In genomic region chr16:4624074-4624473, GRCm38 (mm10) we compare ENCODE assay signal across 8 mouse cellular contexts. TPM values are rescaled to one million over a fixed set of nuclear protein-coding genes. Genes with fewer than 3 reads are reported as not detected.
A peak's percentile ranks its signal among the peaks of the same experiment; 100 is the strongest.
DNase-seq lines count a peak whose midpoint lies in the region; ATAC-seq and TF ChIP-seq lines count a peak whose summit lies in the region.

No protein-coding gene starts in this region.

- intact Hi-C loops in gastrocnemius, adult 2 months (cut with DNase I): no loop called here

- peak overlapping the region; percentile 96 for H3K27ac ChIP-seq in gastrocnemius, adult 2 months
- no peak overlapping the region for H3K27ac ChIP-seq in ES-Bruce4 (ENCODE audit: insufficient read depth, low read length)
- H3K27ac ChIP-seq in forebrain, embryonic 14.5 days (ENCODE audit: low read depth, low read length): peak overlapping the region; percentile 60; the same call in 1 of the 2 replicates
- H3K27ac ChIP-seq in liver, embryonic 16.5 days (ENCODE audit: low read length): peak overlapping the region; percentile 85

- peak overlapping the region; percentile 83 for H3K4me2 ChIP-seq in forebrain, embryonic 14.5 days (ENCODE audit: low read length)
- peak overlapping the region; percentile 74 for H3K4me2 ChIP-seq in liver, embryonic 16.5 days (ENCODE audit: low read depth, low read length)

- no peaks in the 10 kb centered on the region for H3K27me3 ChIP-seq in ES-Bruce4 (ENCODE audit: control insufficient read depth, insufficient read depth, low read length, poor library complexity, severe bottlenecking)
- H3K27me3 ChIP-seq in forebrain, embryonic 14.5 days (replicated peaks; ENCODE audit: control insufficient read depth, insufficient read depth, low read length): no peaks in the 10 kb centered on the region
- H3K27me3 ChIP-seq in liver, embryonic 16.5 days (ENCODE audit: control insufficient read depth, insufficient read depth, low read depth, low read length): no peaks in the 10 kb centered on the region

- H3K9ac ChIP-seq in ES-Bruce4 (ENCODE audit: low read depth, poor library complexity, severe bottlenecking): peak overlapping the region; percentile 77
- H3K9ac ChIP-seq in forebrain, embryonic 14.5 days (ENCODE audit: low read length): peak overlapping the region; percentile 87
- peak overlapping the region; percentile 87 for H3K9ac ChIP-seq in liver, embryonic 16.5 days (ENCODE audit: low read depth, low read length)

- no peak for TF ChIP-seq POLR2A in ES-Bruce4 (IDR thresholded peaks at IDR 0.05; ENCODE audit: insufficient read depth, low read length)

- no peak for TF ChIP-seq CTCF in gastrocnemius, adult 2 months (IDR thresholded peaks at IDR 0.05)
- no peak for TF ChIP-seq CTCF in ES-Bruce4 (IDR thresholded peaks at IDR 0.05; ENCODE audit: low read depth, low read length)

- H3K4me1 ChIP-seq in ES-Bruce4 (ENCODE audit: control insufficient read depth, insufficient read depth, low read length): no peaks in the 10 kb centered on the region
- peaks cover 12% of the 10 kb centered on the region; the same call in 1 of the 2 replicates for H3K4me1 ChIP-seq in forebrain, embryonic 14.5 days (ENCODE audit: control insufficient read depth, insufficient read depth, low read length)
- peaks cover 20% of the 10 kb centered on the region for H3K4me1 ChIP-seq in liver, embryonic 16.5 days (ENCODE audit: control insufficient read depth, low read depth, low read length)

- WGBS in forebrain, embryonic 14.5 days: 17% methylated on average over 9 of the region's 9 CpGs
- WGBS in liver, embryonic 16.5 days (ENCODE audit: insufficient replicate concordance): 14% methylated on average over 9 of the region's 9 CpGs

- no peak for TF ChIP-seq EP300 in ES-Bruce4 (IDR thresholded peaks at IDR 0.05; ENCODE audit: insufficient read depth, low read depth, low read length)

- peak overlapping the region; percentile 97 for H3K4me3 ChIP-seq in gastrocnemius, adult 2 months
- peak overlapping the region; percentile 71 for H3K4me3 ChIP-seq in ES-Bruce4 (ENCODE audit: low read depth, low read length)
- peak overlapping the region; percentile 66 for H3K4me3 ChIP-seq in forebrain, embryonic 14.5 days (ENCODE audit: low read depth, low read length)
- H3K4me3 ChIP-seq in liver, embryonic 16.5 days (ENCODE audit: low read depth, low read length): peak overlapping the region; percentile 81

- peak; percentile 16 for DNase-seq in gastrocnemius, adult 2 months
- no peak for DNase-seq in gastrocnemius, adult 18-20 months (ENCODE audit: low spot score)
- peak; percentile 18 for DNase-seq in forebrain, embryonic 14.5 days (ENCODE audit: low spot score)
- DNase-seq in cerebellum, adult 18-20 months: no peak
- no peak for DNase-seq in layer of hippocampus, adult 9-10 months (ENCODE audit: low spot score)

- H3K9me3 ChIP-seq in ES-Bruce4 (replicated peaks; ENCODE audit: control insufficient read depth, insufficient read depth, low read length, poor library complexity, severe bottlenecking): no peaks in the 10 kb centered on the region
- no peaks in the 10 kb centered on the region for H3K9me3 ChIP-seq in forebrain, embryonic 14.5 days (replicated peaks; ENCODE audit: control insufficient read depth, low read length)
- H3K9me3 ChIP-seq in liver, embryonic 16.5 days (replicated peaks; ENCODE audit: control insufficient read depth, low read length): no peaks in the 10 kb centered on the region

- peak; percentile 21; the same call in 1 of the 2 replicates for ATAC-seq in forebrain, embryonic 14.5 days
- ATAC-seq in liver, embryonic 16.5 days (ENCODE audit: low read depth): peak; percentile 50
- no peak for ATAC-seq in frontal cortex, adult (ENCODE audit: low TSS enrichment)

- H3K36me3 ChIP-seq in ES-Bruce4 (ENCODE audit: control insufficient read depth, insufficient read depth, low read length, poor library complexity, severe bottlenecking): no peaks in the 10 kb centered on the region
- H3K36me3 ChIP-seq in forebrain, embryonic 14.5 days (ENCODE audit: control insufficient read depth, insufficient read depth, low read length): peaks cover 10% of the 10 kb centered on the region
- H3K36me3 ChIP-seq in liver, embryonic 16.5 days (ENCODE audit: control insufficient read depth, insufficient read depth): no peaks in the 10 kb centered on the region

RNA-seq across cellular contexts. Expression of gene Pam16, which starts 0.7 kb away (rescaled TPM):
- total RNA-seq in gastrocnemius, adult 2 months (2021): 100 to 1,000 TPM in 1 of 2 experiments, 10 to 100 TPM in 1; 97.4 to 112 TPM
- 100 to 1,000 TPM; 108 to 113 TPM for total RNA-seq in gastrocnemius, adult 18-20 months (2021)
- polyA plus RNA-seq in ES-Bruce4 (2011; ENCODE audit: insufficient read depth, insufficient read length, low read depth, missing spikeins): 34.8 and 39.5 TPM in 2 replicates
- polyA plus RNA-seq in forebrain, embryonic 14.5 days (2014; fragmentation: Nextera tagmentation; extraction: Ambion mirVana): 160 and 192 TPM in 2 replicates
- polyA plus RNA-seq in liver, embryonic 16.5 days (2015; fragmentation: Nextera tagmentation; extraction: Ambion mirVana): 50.8 and 54.5 TPM in 2 replicates

RNA-seq across cellular contexts. Expression of gene Vasn, which starts 15.7 kb away (rescaled TPM):
- total RNA-seq in gastrocnemius, adult 2 months (2021): 1 to 10 TPM; 4.8 to 6.0 TPM
- total RNA-seq in gastrocnemius, adult 18-20 months (2021): 1 to 10 TPM; 4.1 to 5.0 TPM
- polyA plus RNA-seq in ES-Bruce4 (2011; ENCODE audit: insufficient read depth, insufficient read length, low read depth, missing spikeins): 6.2 and 7.9 TPM in 2 replicates
- 2.1 and 2.8 TPM in 2 replicates for polyA plus RNA-seq in forebrain, embryonic 14.5 days (2014; fragmentation: Nextera tagmentation; extraction: Ambion mirVana)
- 2.0 and 3.0 TPM in 2 replicates for polyA plus RNA-seq in liver, embryonic 16.5 days (2015; fragmentation: Nextera tagmentation; extraction: Ambion mirVana)

RNA-seq across cellular contexts. Expression of gene Dnaja3, which starts 15.7 kb away (rescaled TPM):
- total RNA-seq in gastrocnemius, adult 2 months (2021): 100 to 1,000 TPM in 1 of 2 experiments, 10 to 100 TPM in 1; 86.4 to 110 TPM
- total RNA-seq in gastrocnemius, adult 18-20 months (2021): 100 to 1,000 TPM in 1 of 2 experiments, 10 to 100 TPM in 1; 91.1 to 101 TPM
- 55.8 and 55.9 TPM in 2 replicates for polyA plus RNA-seq in ES-Bruce4 (2011; ENCODE audit: insufficient read depth, insufficient read length, low read depth, missing spikeins)
- 39.7 and 47.4 TPM in 2 replicates for polyA plus RNA-seq in forebrain, embryonic 14.5 days (2014; fragmentation: Nextera tagmentation; extraction: Ambion mirVana)
- 46.5 and 47.3 TPM in 2 replicates for polyA plus RNA-seq in liver, embryonic 16.5 days (2015; fragmentation: Nextera tagmentation; extraction: Ambion mirVana)

RNA-seq across cellular contexts. Expression of gene Glis2, which starts 29.6 kb away (rescaled TPM):
- total RNA-seq in gastrocnemius, adult 2 months (2021): 1 to 10 TPM; 5.2 to 6.9 TPM
- 1 to 10 TPM; 4.0 to 7.3 TPM for total RNA-seq in gastrocnemius, adult 18-20 months (2021)
- polyA plus RNA-seq in ES-Bruce4 (2011; ENCODE audit: insufficient read depth, insufficient read length, low read depth, missing spikeins): 31.2 and 34.8 TPM in 2 replicates
- 9.0 and 10.0 TPM in 2 replicates for polyA plus RNA-seq in forebrain, embryonic 14.5 days (2014; fragmentation: Nextera tagmentation; extraction: Ambion mirVana)
- polyA plus RNA-seq in liver, embryonic 16.5 days (2015; fragmentation: Nextera tagmentation; extraction: Ambion mirVana): 2.1 and 2.5 TPM in 2 replicates

RNA-seq across cellular contexts. Expression of gene Coro7, which starts 55.5 kb away (rescaled TPM):
- total RNA-seq in gastrocnemius, adult 2 months (2021): 10 to 100 TPM; 12.1 to 13.6 TPM
- 10 to 100 TPM; 13.9 to 14.4 TPM for total RNA-seq in gastrocnemius, adult 18-20 months (2021)
- polyA plus RNA-seq in ES-Bruce4 (2011; ENCODE audit: insufficient read depth, insufficient read length, low read depth, missing spikeins): 31.2 and 36.1 TPM in 2 replicates
- 9.2 and 18.3 TPM in 2 replicates for polyA plus RNA-seq in forebrain, embryonic 14.5 days (2014; fragmentation: Nextera tagmentation; extraction: Ambion mirVana)
- polyA plus RNA-seq in liver, embryonic 16.5 days (2015; fragmentation: Nextera tagmentation; extraction: Ambion mirVana): 10.1 and 13.5 TPM in 2 replicates

Comparison
In these comparisons a context has a peak if more than half of its experiments do, and no peak if none do; other contexts are left out.
1. DNase-seq: peak in gastrocnemius, adult 2 months (single experiment) and forebrain, embryonic 14.5 days (single experiment); none in gastrocnemius, adult 18-20 months (single experiment), cerebellum, adult 18-20 months (0 of 2) and layer of hippocampus, adult 9-10 months (single experiment).
2. Peak in every context shown above with its lines, with median percentiles within 50 percentile points of each other: H3K4me3 ChIP-seq and H3K9ac ChIP-seq.